Mouse (Mus musculus) embryonic fibroblast, embryonic 13.5 days (primary cell): ENCODE data around the gene Hs6st3. TPM values are rescaled to one million over a fixed set of nuclear protein-coding genes. Genes with fewer than 3 reads are reported as not detected.

ENCODE experiments used
- H3K27ac ChIP-seq: 2 replicates; pipeline ENCODE4 v1.5.1; 2012; ENCODE audit warnings: low read length, control low read depth, inconsistent platforms; ENCODE audit not compliant: insufficient read depth
- H3K4me1 ChIP-seq: 2 replicates; pipeline ENCODE4 v1.6.1; 2011; ENCODE audit warnings: low read length; ENCODE audit not compliant: control insufficient read depth, insufficient read depth
- H3K4me3 ChIP-seq: 2 replicates; pipeline ENCODE4 v1.5.1; 2011; ENCODE audit warnings: mild to moderate bottlenecking, control low read depth, low read length; ENCODE audit not compliant: insufficient read depth
- CTCF ChIP-seq: IDR thresholded peaks from 2 replicates; pipeline ENCODE4 v1.5.1; 2011; ENCODE audit warnings: mild to moderate bottlenecking, control low read depth, low read length, moderate library complexity, borderline replicate concordance; ENCODE audit not compliant: insufficient read depth
- POLR2A ChIP-seq: IDR thresholded peaks from 2 replicates; pipeline ENCODE4 v1.6.1; 2011; ENCODE audit warnings: low read depth, mild to moderate bottlenecking, control low read depth, low read length, moderate library complexity
- polyA plus RNA-seq: library from polyadenylated mRNA; stranded (reverse); fragments of >200 nt; gene quantifications from 2 replicates; pipeline ENCODE4 v1.2.4, GENCODE M21; 2011; ENCODE audit warnings: low read depth; ENCODE audit not compliant: missing spikeins, insufficient read length

The Hs6st3 gene
- polyA plus RNA-seq, 1 experiment, result 0.42 TPM

- Histone ChIP-seq H3K27ac (no peak overlapping the region), H3K4me3 (no peak overlapping the region), H3K4me1 (no peaks in the 10 kb centered on the region)
- TF ChIP-seq CTCF (no peak), POLR2A (no peak)
Observed at GRCm38 (mm10) chr14:119409334-119410050, 271.4 kb downstream of the Hs6st3 start.

DNA sequence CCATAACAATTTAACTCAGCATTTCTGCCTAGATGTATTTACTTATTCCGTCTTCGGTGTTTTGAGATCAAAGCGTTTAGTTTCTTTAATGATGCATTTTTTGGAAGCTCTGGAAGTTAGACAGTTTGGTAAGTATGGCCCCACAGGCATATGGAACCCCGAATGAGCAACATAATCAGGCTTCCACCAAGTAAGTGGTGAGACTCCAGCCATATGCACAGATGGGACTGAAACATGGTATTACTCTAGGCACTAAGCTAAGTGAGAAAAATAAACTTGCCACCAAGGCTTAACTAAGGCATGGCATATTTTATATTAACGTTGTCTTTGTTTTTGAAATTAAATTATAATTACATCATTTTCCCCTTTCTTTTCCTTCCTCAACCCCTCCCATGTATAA is 284.8 kb downstream of the Hs6st3 start:
- Histone ChIP-seq H3K4me3 (no peak overlapping the region), H3K27ac (no peak overlapping the region), H3K4me1 (no peaks in the 10 kb centered on the region)
- TF ChIP-seq POLR2A, result no peak
- no peak for TF ChIP-seq CTCF

GRCm38 (mm10) chr14:119450471-119450870 is 312.3 kb downstream of the Hs6st3 start:
- TF ChIP-seq CTCF (no peak), POLR2A (no peak)
- Histone ChIP-seq H3K27ac (no peak overlapping the region), H3K4me3 (no peak overlapping the region), H3K4me1 (no peaks in the 10 kb centered on the region)

DNA sequence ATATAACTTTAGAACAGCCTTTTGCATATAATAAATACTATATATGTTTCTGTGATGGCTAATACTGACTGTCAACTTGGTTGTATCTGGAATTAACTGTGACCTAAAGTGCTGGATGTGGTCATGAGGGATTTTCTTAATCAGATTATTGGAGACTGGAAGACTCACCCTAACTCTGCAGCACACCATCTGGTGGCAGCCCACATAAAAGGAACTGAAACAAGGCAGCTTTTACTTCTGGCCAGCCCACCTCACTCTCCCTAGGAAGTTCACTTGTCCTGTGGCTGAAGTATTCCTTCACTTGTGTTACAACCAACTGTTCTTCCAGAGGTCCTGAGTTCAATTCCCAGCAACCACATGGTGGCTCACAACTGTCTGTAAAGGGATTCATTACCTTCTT is 313.5 kb downstream of the Hs6st3 start:
- H3K4me3 ChIP-seq, result no peak overlapping the region
- H3K27ac ChIP-seq, result no peak overlapping the region
- no peaks in the 10 kb centered on the region for H3K4me1 ChIP-seq
- no peak for TF ChIP-seq POLR2A
- TF ChIP-seq CTCF, result no peak

- TF ChIP-seq POLR2A, result no peak
- TF ChIP-seq CTCF, result no peak
- no peaks in the 10 kb centered on the region for H3K4me1 ChIP-seq
- H3K27ac ChIP-seq, result no peak overlapping the region
- H3K4me3 ChIP-seq, result no peak overlapping the region
Observed at GRCm38 (mm10) chr14:119452382-119452781, 314.2 kb downstream of the Hs6st3 start.

- Histone ChIP-seq H3K27ac (no peak overlapping the region), H3K4me1 (no peaks in the 10 kb centered on the region), H3K4me3 (no peak overlapping the region)
- TF ChIP-seq POLR2A, result no peak
- no peak for TF ChIP-seq CTCF
Observed at GRCm38 (mm10) chr14:119452797-119453196, 314.7 kb downstream of the Hs6st3 start.

DNA sequence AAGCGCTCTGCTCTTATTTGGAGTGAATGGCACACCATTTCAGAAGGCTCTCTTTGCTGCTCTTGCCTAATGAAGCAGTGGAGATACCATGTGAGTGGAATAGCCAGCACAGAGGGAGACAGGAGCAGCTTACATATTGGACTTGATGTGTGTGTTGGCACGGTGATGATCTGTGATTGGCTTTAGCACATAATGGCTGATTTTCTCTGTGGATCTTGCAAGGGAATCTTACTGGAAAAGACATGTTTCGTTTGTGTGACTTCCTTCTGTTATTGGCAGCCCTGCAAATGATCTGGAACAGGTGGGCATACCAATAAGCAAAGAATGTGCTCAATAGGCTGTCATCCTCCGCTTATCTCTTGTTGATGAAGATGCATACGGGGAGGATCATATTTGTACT is 326.2 kb downstream of the Hs6st3 start:
- Histone ChIP-seq H3K4me3 (no peak overlapping the region), H3K4me1 (no peaks in the 10 kb centered on the region; the same call in 1 of the 2 replicates)
- TF ChIP-seq CTCF (no peak), POLR2A (no peak)

DNA sequence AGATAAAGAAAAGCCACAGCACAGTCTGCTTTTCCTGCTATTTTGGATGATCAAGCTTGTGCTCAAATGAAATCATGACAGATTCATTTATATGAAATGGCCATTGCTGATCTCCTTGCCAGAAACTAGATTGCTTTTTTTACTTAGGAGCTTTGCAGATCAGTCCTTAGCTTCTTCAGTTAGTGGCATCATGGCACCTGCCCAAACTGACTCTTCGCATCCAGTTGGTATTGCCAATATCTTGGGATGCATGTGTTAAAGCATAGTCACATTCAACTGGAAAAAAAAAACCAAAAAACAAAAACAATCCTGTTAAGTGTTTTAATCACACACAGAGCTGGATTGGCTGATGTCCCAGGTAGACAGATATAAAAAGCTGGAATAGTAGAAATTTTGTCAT is 326.7 kb downstream of the Hs6st3 start:
- H3K4me1 ChIP-seq, result no peaks in the 10 kb centered on the region; the same call in 1 of the 2 replicates
- no peak overlapping the region for H3K27ac ChIP-seq
- H3K4me3 ChIP-seq, result no peak overlapping the region
- TF ChIP-seq CTCF (no peak), POLR2A (no peak)

More for the DNA sequence above, 326.2 kb downstream of the Hs6st3 start:
- no peak overlapping the region for H3K27ac ChIP-seq

DNA sequence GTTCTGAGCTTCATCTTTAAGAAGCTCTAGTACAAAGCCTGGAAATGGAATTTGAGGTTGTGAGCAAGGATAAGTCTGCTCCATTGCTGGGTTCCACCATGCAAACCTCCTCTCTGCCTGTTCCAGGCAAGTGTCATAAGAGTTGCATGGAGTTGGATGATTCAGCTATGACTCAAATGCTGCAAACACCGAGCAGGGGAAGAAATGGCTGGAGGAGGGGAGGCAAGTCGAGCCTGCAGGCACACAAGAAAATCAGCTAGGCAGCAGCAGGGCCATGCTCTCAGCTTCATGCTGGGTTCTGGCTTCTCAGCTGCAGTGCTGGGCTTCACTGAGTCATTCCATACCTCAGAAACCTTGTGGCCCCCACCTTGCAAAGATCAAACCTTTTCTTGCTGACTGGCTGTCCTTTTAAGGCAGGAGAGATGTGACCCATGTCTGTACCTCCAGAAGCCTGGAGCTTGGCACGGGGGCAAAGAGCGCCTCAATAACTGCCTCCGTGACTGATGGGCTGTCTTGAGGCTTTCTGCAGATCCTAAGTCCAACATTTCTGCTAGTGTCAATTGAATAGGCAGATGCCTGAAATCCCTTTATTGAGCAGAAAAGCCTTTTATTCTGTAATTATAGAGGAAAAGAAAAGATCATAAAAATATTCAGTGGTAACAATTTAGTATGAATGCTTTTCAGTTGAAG is 328.9 kb downstream of the Hs6st3 start:
- Histone ChIP-seq H3K4me1 (no peaks in the 10 kb centered on the region; the same call in 1 of the 2 replicates), H3K27ac (peak overlapping the region; percentile 34; the same call in 1 of the 2 replicates), H3K4me3 (no peak overlapping the region)
- no peak for TF ChIP-seq POLR2A
- TF ChIP-seq CTCF, result no peak

- Histone ChIP-seq H3K27ac (no peak overlapping the region), H3K4me3 (no peak overlapping the region), H3K4me1 (no peaks in the 10 kb centered on the region)
- TF ChIP-seq CTCF (no peak), POLR2A (no peak)
Observed at GRCm38 (mm10) chr14:119476582-119476981, 338.4 kb downstream of the Hs6st3 start.
